Mouse (Mus musculus) liver, embryonic 13.5 days (tissue): Measurements from ENCODE around the gene Glis1. TPM values are rescaled to one million over a fixed set of nuclear protein-coding genes. Genes with fewer than 3 reads are reported as not detected.

Source experiments
- ATAC-seq: fragments of 200-750 bp; cut with Nextera tagmentation; 2 replicates; pipeline ENCODE4 v1.8.0; 2017; ENCODE audit warnings: low read depth, mild to moderate bottlenecking, moderate number of reproducible peaks, moderate library complexity
- DNase-seq: peaks from one replicate; pipeline ENCODE4 v3.0.0; 2022
- H3K27ac ChIP-seq: fragments of 300-500 bp; sonication (generic); 2 replicates; pipeline ENCODE4 v1.5.1; 2015; ENCODE audit warnings: moderate library complexity, mild to moderate bottlenecking, inconsistent platforms
- H3K27me3 ChIP-seq: fragments of 300-500 bp; sonication (generic); 2 replicates; pipeline ENCODE4 v1.6.1; 2015; ENCODE audit warnings: mild to moderate bottlenecking, inconsistent platforms
- H3K36me3 ChIP-seq: fragments of 300-500 bp; sonication (generic); 2 replicates; pipeline ENCODE4 v1.6.1; 2015; ENCODE audit warnings: mild to moderate bottlenecking, inconsistent platforms
- H3K4me1 ChIP-seq: fragments of 300-500 bp; sonication (generic); replicated peaks from 2 replicates; pipeline ENCODE4 v1.6.1; 2015; ENCODE audit warnings: inconsistent platforms
- H3K4me2 ChIP-seq: fragments of 300-500 bp; sonication (generic); 2 replicates; pipeline ENCODE4 v1.6.1; 2015; ENCODE audit warnings: inconsistent platforms, mild to moderate bottlenecking, moderate library complexity
- H3K4me3 ChIP-seq: fragments of 300-500 bp; sonication (generic); replicated peaks from 2 replicates; pipeline ENCODE4 v1.5.1; 2015; ENCODE audit warnings: mild to moderate bottlenecking, inconsistent platforms
- H3K9ac ChIP-seq: fragments of 300-500 bp; sonication (generic); 2 replicates; pipeline ENCODE4 v1.6.1; 2015; ENCODE audit warnings: mild to moderate bottlenecking, inconsistent platforms
- H3K9me3 ChIP-seq: fragments of 300-500 bp; sonication (generic); replicated peaks from 2 replicates; pipeline ENCODE4 v1.6.1; 2016; ENCODE audit warnings: inconsistent platforms
- WGBS: fragments of 180-500 bp; shearing (Covaris S2); methylation state at CpG from one replicate; pipeline ENCODE4 v1.1.7; 2015; ENCODE audit not compliant: insufficient replicate concordance; 5-methylcytosine and 5-hydroxymethylcytosine counted together
- polyA plus RNA-seq: library from polyadenylated mRNA; unstranded; fragments of >200 nt; fragmentation: Nextera tagmentation; extraction: Ambion mirVana; gene quantifications from 2 replicates; pipeline ENCODE4 v1.2.1, GENCODE M21; 2015

Glis1 gene
- polyA plus RNA-seq, 1 experiment from 2014 or later: 0.69 TPM

DNA sequence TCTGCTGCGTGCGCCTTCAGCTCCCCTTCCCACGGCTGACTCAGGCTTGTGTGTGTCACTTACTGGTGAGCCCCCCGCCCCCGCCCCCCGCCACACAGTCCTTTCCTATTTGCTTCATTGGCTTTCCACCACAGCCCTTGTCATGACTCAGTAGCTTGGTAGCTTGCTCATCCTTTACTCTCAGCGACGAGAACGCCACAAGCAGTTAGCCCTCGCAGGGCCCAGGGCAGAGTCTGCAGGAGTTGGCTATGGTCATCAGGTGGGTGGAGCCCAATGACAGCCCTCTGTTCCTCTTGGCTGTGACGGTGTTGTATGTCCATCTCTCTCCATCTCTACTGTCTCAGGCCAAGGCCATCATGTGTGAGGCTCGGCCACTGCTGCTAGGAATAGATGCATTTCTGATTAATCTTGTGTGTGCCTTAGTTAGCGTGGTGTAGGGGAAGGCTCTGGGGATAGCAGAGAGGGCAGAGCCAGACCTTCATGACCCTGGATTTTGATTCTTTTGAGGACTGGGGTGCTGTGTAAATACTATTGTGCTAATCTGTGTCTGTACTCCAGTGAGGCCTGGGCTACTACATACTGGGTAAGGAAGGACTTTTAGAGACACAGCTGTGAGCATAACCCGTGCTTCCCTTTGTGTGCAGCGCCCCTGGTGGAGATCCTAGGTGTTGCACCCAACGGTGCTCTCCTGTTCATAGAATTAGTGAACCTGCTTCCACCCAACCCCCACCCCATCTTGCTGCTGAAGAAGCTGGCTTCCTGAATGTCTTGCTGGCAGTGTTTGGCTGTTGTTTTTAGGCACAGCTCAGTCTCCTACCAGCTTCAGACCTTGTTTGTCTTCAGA lies 19.0 kb downstream of the Glis1 start:
- Histone ChIP-seq H3K9ac (no peak overlapping the region), H3K9me3 (no peaks in the 10 kb centered on the region), H3K4me2 (no peak overlapping the region), H3K27ac (no peak overlapping the region), H3K4me1 (peaks cover 21% of the 10 kb centered on the region), H3K27me3 (peaks cover 10% of the 10 kb centered on the region; the same call in 1 of the 2 replicates), H3K4me3 (no peak overlapping the region), H3K36me3 (no peaks in the 10 kb centered on the region)
- ATAC-seq (peak; percentile 58), DNase-seq (peak; percentile 75)
- 58% methylated on average over 16 of the region's 16 CpGs for WGBS

DNA sequence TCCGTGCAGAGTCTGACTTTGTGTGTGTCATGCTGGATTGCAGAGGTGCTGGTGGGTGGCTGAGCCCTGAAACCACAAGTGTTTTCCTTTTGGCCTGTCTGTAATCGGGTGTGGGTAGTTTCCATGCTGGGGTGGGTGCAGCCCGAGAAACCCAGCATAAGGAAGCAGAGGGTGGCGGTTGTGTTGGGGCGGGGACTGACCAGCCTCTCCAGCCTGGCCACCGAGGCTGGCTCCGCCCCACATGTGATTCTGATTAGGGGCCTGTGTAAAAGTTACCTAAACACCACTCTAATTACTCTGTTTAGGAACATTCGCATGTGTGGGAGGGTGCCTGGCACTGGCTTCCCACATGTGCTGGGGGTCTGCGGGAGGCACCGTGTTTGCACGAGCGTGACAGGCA lies 23.2 kb downstream of the Glis1 start:
- H3K4me3 ChIP-seq: no peak overlapping the region
- peak overlapping the region; percentile 22; the same call in 1 of the 2 replicates for H3K9ac ChIP-seq
- no peaks in the 10 kb centered on the region for H3K9me3 ChIP-seq
- DNase-seq (peak; percentile 64), ATAC-seq (peak; percentile 61)
- H3K27ac ChIP-seq: peak overlapping the region; percentile 90
- H3K4me1 ChIP-seq: peaks cover 37% of the 10 kb centered on the region
- no peaks in the 10 kb centered on the region for H3K36me3 ChIP-seq
- 0 out of 2 replicates have a peak, but pooled peaks cover 4% of the 10 kb centered on the region for H3K27me3 ChIP-seq
- peak overlapping the region; percentile 55 for H3K4me2 ChIP-seq
- WGBS: 53% methylated on average over 12 of the region's 12 CpGs

DNA sequence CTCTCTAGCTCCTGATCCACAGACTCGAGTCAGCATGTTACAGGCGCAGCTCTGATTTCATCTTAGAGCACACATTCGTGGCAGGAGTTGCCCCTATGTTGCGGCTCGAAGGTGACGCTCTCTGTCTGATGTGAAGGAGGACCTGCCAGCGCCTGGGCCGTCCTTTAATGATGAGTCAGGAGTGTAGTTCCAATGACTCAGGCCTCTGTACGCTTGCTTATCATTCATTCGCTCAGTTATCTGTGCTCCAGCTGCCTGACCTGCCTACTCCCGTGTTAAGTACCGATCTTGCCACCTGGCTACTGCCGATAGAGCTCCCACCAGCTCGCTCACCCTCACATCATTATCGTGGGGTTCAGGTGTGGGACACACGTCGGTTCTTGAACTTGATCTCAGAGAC lies 24.5 kb downstream of the Glis1 start:
- Histone ChIP-seq H3K9me3 (no peaks in the 10 kb centered on the region), H3K27me3 (peaks cover 4% of the 10 kb centered on the region; the same call in 1 of the 2 replicates), H3K9ac (peak overlapping the region; percentile 49), H3K27ac (peak overlapping the region; percentile 90), H3K4me1 (peaks cover 35% of the 10 kb centered on the region), H3K4me3 (peak overlapping the region; percentile 19), H3K36me3 (no peaks in the 10 kb centered on the region), H3K4me2 (peak overlapping the region; percentile 55)
- peak; percentile 93 for ATAC-seq
- peak; percentile 82 for DNase-seq
- 25% methylated on average over 17 of the region's 17 CpGs for WGBS

DNA sequence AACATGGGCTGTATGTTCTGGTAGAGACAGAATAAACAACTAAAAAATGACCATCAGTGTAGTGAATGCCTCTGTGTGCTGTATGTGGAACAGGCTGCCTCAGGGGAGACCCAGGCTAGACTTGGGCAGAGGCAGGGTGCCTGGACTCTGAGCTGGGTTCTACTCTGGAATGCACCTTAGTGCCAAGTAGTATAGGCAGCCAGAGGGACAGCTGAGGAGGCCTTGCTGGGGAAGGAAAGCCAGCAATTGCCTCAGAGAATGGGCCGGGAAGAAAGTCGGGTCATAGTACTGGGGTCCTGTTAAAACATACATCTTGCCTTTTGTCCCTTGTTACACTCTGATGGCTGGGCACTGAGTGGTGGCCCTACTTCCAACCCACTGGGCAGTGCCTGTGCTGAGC lies 25.1 kb downstream of the Glis1 start:
- no peak for DNase-seq
- WGBS: 81% methylated on average over 2 of the region's 2 CpGs
- ATAC-seq: no peak
- peak overlapping the region; percentile 49; the same call in 1 of the 2 replicates for H3K9ac ChIP-seq
- H3K27me3 ChIP-seq: peaks cover 4% of the 10 kb centered on the region; the same call in 1 of the 2 replicates
- H3K4me2 ChIP-seq: peak overlapping the region; percentile 55
- no peaks in the 10 kb centered on the region for H3K9me3 ChIP-seq
- H3K4me3 ChIP-seq: 0 out of 2 replicates have a peak overlapping the region, but pooled peaks have one; percentile 19
- H3K4me1 ChIP-seq: peaks cover 35% of the 10 kb centered on the region
- H3K27ac ChIP-seq: peak overlapping the region; percentile 90
- no peaks in the 10 kb centered on the region for H3K36me3 ChIP-seq

DNA sequence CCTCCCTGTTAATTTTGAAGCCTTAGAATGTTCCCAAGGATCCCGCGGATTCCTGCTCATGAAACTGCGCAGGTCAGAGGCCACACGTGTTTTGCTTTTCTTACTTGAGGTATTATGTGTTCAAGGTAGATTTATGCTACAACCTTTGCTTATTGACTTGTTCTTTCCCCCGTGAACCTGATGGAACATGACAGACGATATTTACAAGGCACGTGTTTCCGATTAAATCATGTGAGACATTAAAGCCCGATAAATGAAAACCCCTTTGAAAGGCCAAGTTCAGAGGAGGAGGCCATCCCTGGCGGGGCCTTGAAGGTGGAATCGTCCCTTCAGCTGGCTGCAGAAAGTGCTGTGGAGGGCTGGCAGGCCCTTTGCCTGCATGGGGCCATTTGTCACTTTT lies 26.1 kb downstream of the Glis1 start:
- Histone ChIP-seq H3K4me3 (no peak overlapping the region), H3K27me3 (peaks cover 4% of the 10 kb centered on the region; the same call in 1 of the 2 replicates), H3K4me2 (no peak overlapping the region), H3K36me3 (no peaks in the 10 kb centered on the region), H3K4me1 (peaks cover 35% of the 10 kb centered on the region), H3K9me3 (no peaks in the 10 kb centered on the region), H3K27ac (no peak overlapping the region), H3K9ac (no peak overlapping the region)
- no peak for ATAC-seq
- no peak for DNase-seq
- WGBS: 78% methylated on average over 11 of the region's 11 CpGs

DNA sequence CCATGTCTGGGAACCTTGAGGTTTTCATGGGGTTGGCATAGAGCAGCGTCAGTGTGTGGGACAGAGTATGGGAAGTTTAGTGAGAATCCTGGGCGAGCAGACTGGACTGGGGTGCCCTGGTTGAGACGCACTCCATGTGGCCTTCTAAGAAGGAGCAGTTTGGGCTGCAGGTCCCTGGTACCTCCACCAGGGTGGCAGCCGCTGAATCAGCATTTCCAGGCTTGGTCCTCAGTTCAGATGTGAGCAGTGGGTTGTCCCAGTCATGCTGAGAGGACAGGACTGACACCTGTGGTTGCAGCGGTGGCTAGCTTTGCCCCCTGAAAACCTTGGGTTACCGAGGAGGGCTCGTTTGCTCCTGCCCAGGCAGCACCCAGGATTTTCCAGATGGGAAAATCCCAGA lies 33.4 kb downstream of the Glis1 start:
- 60% methylated on average over 7 of the region's 7 CpGs for WGBS
- Histone ChIP-seq H3K9ac (no peak overlapping the region), H3K27me3 (peaks cover 25% of the 10 kb centered on the region), H3K27ac (no peak overlapping the region), H3K4me1 (0 out of 2 replicates have a peak, but pooled peaks cover 2% of the 10 kb centered on the region), H3K4me3 (no peak overlapping the region), H3K9me3 (no peaks in the 10 kb centered on the region), H3K4me2 (no peak overlapping the region), H3K36me3 (no peaks in the 10 kb centered on the region)
- DNase-seq (no peak), ATAC-seq (no peak)

DNA sequence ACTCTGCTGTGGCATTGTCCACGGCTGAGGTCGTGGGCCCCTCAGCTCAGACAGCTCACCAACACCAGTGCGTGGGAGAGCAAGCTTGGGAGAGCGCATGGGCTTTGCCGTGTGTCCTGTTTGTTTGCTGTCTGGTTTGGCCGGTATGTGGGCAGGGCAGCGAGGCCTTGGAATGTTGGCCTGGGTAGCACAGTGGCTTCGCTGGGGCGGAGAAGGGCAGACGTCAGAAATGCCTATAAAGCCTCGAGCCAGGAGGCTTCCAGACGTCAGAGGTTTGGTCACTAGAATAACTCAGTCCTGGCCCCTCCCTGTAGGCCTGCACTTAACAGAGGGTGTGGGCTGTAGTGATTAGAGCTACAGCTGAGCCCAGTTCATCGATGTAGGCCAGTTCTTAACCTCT lies 33.9 kb downstream of the Glis1 start:
- Histone ChIP-seq H3K4me2 (no peak overlapping the region), H3K9me3 (no peaks in the 10 kb centered on the region), H3K9ac (no peak overlapping the region), H3K27ac (no peak overlapping the region), H3K4me3 (no peak overlapping the region), H3K36me3 (no peaks in the 10 kb centered on the region), H3K27me3 (peaks cover 25% of the 10 kb centered on the region), H3K4me1 (0 out of 2 replicates have a peak, but pooled peaks cover 2% of the 10 kb centered on the region)
- 47% methylated on average over 13 of the region's 13 CpGs for WGBS
- DNase-seq (no peak), ATAC-seq (no peak)

DNA sequence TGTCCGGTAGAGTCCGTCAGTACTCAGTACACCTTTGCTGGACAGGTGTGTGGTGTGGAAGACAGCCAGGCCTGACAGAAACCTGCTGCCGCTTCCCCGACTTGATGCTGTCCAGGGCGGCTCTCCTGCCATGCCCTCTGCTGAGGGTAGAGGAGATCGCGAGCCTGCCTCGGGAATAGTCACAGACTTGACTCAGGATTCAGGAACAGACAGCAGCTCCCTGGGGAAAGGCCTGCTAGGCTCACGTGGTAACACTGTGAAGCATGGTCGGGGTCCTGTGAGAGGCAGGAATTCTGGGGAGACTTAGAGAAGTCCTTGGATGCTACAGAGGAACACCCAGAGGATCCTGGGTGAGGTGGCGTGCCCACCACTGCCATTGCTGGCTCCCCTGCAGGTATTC lies 34.4 kb downstream of the Glis1 start:
- H3K9me3 ChIP-seq: no peaks in the 10 kb centered on the region
- H3K36me3 ChIP-seq: no peaks in the 10 kb centered on the region
- no peak for ATAC-seq
- 67% methylated on average over 11 of the region's 11 CpGs for WGBS
- no peak overlapping the region for H3K4me3 ChIP-seq
- DNase-seq: no peak
- H3K27me3 ChIP-seq: peaks cover 25% of the 10 kb centered on the region
- no peak overlapping the region for H3K4me2 ChIP-seq
- no peak overlapping the region for H3K9ac ChIP-seq
- H3K4me1 ChIP-seq: 0 out of 2 replicates have a peak, but pooled peaks cover 2% of the 10 kb centered on the region
- H3K27ac ChIP-seq: no peak overlapping the region

DNA sequence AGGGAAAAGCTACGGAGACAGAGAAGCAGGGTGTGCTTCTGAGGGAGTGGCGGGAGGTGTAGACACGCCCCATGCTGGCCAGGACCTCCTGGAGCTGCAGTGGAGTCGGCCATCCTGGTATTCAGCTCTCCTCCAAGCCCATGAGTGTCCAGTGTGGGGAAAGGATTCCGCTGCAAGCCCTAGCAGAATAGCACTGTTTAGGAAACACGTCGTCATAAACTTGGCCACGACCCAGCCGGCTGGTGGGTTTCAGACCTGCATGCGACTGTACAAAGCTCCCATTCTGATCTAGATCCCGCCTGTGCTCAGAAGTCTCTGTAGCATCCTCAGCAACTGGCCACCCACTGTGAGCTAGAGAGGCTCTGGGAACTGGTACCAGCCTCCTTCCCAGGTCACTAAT lies 41.9 kb downstream of the Glis1 start:
- WGBS: 58% methylated on average over 11 of the region's 11 CpGs
- DNase-seq: no peak
- ATAC-seq: no peak

DNA sequence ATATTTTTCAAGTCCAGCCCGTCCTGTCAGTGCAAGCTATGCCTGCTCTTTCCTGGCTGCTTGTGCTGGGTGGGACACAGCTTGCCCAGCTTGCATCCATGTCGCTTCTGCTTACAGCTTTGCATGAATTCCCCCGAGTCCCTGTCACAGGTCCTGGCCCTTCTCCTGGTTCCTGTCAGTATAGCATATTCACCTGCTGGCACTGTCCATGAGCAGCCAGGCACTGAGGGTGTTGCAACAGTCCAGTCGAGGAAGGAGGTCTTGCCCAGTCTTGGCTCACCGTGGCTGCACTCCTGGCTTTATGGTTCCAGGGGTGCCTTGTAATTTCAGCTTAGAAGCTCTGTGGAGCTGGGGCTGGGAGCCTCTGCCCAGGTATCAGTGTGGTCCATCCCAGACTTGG lies 44.6 kb downstream of the Glis1 start:
- Histone ChIP-seq H3K4me3 (no peak overlapping the region), H3K9ac (no peak overlapping the region), H3K4me1 (no peaks in the 10 kb centered on the region), H3K27me3 (peaks cover 36% of the 10 kb centered on the region), H3K4me2 (no peak overlapping the region), H3K9me3 (no peaks in the 10 kb centered on the region), H3K27ac (no peak overlapping the region), H3K36me3 (no peaks in the 10 kb centered on the region)
- WGBS: 62% methylated on average over 5 of the region's 5 CpGs
- DNase-seq (no peak), ATAC-seq (no peak)

More for the DNA sequence above, 41.9 kb downstream of the Glis1 start:
- H3K4me3 ChIP-seq: no peak overlapping the region
- no peaks in the 10 kb centered on the region for H3K36me3 ChIP-seq
- no peaks in the 10 kb centered on the region for H3K4me1 ChIP-seq
- H3K27ac ChIP-seq: no peak overlapping the region
- peaks cover 42% of the 10 kb centered on the region for H3K27me3 ChIP-seq
- H3K4me2 ChIP-seq: no peak overlapping the region
- no peak overlapping the region for H3K9ac ChIP-seq
- H3K9me3 ChIP-seq: no peaks in the 10 kb centered on the region

DNA sequence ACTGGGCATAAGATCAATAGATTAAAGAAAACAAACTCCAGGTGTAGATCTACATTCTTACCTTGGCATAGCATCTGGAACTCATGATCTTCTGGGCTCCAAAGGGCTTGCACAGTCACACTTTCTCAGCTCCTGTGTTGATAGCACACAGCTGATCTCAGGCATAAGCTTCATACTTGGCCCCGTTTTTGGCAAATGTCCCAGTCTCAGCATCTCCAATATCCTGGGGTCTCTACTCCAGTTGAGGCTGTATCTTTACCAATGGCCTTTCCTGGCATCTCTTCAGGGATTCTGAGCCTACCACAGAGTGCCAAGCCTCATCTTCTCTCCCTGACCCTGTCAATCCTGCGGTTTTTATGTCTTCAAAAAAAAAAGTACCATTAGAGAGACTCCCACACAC lies 48.1 kb downstream of the Glis1 start:
- H3K4me1 ChIP-seq: no peaks in the 10 kb centered on the region
- 62% methylated on average over 2 of the region's 2 CpGs for WGBS
- no peak for ATAC-seq

More for the DNA sequence above, 48.1 kb downstream of the Glis1 start:
- Histone ChIP-seq H3K4me3 (no peak overlapping the region), H3K27ac (no peak overlapping the region), H3K9ac (no peak overlapping the region), H3K36me3 (no peaks in the 10 kb centered on the region), H3K4me2 (no peak overlapping the region), H3K9me3 (no peaks in the 10 kb centered on the region), H3K27me3 (peaks cover 28% of the 10 kb centered on the region)
- DNase-seq: no peak
